Mouse (Mus musculus): ENCODE data around the gene G0s2.
"Not testable (repeated sequence)": the region's sequence is repeated elsewhere in the genome, so short reads cannot be mapped to it uniquely, and the experiment has no call there.

G0s2 gene

GRCm38 (mm10) chr1:193285766-193286325 is 12.8 kb upstream of the G0s2 start:
- DNase-seq, result peak; percentile 69

- DNase-seq, result no peak
These were observed 11.3 kb upstream of the G0s2 start for GRCm38 (mm10) chr1:193284228-193284779.

DNA sequence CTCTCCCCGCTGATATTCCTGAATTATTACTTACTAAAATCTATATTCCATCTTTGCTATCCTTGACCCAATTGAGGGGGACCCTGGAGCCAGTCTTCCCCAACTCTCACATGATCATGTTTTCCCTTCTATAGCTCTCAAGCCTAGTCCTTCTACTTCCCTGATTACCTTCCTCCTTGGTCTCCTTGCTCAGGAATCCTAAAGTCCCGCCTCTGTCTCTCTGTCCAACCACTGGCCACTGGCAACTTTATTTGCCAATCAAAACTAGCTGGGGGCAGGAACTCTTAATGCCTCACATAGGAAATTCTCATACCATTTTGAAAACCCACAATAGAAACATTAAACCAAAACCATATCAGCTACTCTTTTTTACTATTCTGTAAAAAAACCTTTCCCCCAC is 8.3 kb upstream of the G0s2 start:
- DNase-seq, result no peak

DNA sequence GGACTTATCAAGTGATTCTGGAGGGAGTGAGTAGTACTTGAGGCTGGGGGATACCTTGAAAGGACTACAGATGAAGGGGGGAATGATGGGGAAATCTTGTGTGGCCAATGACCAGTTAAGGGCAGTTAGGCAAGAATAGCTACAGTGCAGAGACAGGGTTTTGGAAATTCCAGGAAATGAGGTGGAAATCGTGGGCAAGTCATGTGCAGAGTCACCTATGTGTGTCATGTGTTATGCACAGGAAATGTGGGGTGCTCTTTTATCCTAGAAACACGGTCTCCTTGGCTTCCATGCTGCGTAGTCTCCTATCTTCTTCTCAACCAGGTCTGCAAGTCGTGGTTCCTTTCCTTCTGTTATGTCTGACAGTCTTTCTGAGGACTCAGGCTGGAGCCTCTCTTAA is 6.5 kb upstream of the G0s2 start:
- DNase-seq, result no peak

DNA sequence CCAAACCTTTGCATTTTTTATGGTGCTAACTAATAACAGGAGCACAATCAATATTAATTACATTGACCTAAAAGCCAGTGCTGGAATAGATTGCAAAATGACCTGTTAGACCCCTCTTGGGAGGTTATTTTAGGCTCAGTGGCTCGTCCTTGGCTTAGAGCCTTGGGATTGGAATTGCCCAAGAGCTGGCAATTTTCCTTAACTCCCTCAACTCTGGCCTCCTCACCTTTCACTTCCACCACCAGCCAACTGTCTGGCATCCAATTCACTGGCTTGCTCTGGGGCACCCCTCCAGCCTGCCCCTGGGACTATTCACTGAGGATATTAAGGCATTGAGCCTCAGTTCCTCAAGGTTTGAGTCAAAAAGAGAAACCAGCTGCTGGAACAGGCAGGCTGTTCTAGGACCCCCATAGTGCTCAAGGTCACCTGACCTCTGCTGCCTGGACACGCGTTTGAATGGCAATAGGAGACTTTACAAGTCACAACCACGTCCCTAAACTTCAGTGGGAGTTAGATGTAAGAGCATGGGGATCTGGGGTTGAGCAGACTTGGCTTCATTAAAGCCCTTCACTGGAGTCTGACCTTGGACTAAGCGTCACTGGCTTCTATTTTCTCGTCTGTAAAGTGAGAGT is 5.5 kb upstream of the G0s2 start:
- peak; percentile 66 for DNase-seq

- peak; percentile 76 for DNase-seq
These were observed 1.5 kb upstream of the G0s2 start for GRCm38 (mm10) chr1:193274407-193275071.

DNA sequence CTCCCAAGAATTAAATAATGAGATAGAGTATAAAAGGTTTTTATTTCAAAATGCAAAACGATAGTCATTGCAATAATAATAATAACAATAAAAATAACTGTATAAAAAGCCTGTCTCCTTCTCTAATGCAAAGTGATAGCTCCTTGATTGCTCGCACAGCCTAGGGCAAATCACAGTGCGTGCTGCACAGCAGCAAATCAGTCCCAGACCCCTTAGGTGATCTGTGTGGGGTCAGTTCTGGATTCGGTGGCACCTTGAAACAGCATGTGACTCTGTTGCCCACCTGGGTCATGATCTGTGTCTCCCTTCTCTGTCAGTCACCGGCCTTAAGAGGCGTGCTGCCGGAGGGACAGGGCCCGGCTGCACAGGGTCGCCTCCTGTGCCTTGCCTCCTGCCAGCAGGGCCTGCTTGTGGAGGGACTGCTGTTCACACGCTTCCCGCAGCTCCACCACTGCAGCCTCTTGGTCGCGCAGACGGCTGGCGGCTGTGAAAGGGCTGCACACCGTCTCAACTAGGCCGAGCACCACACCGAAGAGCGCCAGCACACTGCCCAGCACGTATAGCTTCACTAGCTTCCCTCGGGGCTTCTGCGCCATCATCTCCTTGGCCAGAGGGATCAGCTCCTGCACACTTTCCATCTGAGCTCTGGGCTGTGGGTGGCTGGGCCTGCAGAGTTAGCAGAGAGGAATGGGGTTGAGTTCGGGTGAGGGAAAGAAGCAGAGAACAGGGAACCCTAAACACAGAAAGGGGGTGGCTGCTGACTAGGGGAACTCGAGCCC is 691 bp downstream of the G0s2 start:
- DNase-seq, result peak; percentile 38

GRCm38 (mm10) chr1:193270965-193271763 is 1.9 kb downstream of the G0s2 start:
- DNase-seq, result peak; percentile 41

- no peak for DNase-seq
These were observed 7.3 kb downstream of the G0s2 start for GRCm38 (mm10) chr1:193265734-193266133.

- DNase-seq, result peak; percentile 43
These were observed 8.9 kb downstream of the G0s2 start, which contains the start of gene Hsd11b1 for GRCm38 (mm10) chr1:193263955-193264598. TSS of gene Hsd11b1 (minus strand) at chr1:193264075.

- peak; percentile 49 for DNase-seq
These were observed 9.8 kb downstream of the G0s2 start for GRCm38 (mm10) chr1:193263026-193263907.

DNA sequence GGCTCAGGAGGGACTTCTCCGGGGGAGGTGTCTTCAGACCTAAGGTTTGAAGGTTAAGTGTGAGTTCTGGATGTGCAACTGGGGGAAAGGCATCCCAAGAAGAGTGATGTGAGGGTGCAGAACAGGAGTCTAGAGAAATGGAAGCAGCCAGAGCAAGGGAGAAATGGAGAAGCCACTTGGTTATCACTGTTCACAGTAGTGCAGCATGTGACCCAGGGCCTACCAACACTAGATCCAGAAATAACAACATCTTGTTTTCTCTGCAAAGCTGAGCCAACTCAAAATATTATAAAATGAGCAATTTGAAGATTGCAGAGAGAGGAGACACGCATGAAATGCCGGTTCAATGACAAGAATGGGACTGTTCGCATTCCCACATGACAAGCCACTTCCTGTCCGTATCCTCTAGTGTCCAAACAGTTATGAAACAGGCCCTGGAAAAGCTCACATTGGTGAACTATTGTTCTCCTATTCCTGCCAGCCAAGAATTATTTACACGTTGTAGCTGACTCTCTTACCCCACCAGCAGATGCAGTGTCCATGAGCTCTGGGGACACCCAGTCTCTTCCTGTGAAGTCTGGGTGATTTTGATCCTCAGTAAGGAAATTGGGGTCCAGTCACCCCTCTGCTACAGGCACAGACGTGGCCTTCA is 11.0 kb downstream of the G0s2 start:
- peak; percentile 86 for DNase-seq

DNA sequence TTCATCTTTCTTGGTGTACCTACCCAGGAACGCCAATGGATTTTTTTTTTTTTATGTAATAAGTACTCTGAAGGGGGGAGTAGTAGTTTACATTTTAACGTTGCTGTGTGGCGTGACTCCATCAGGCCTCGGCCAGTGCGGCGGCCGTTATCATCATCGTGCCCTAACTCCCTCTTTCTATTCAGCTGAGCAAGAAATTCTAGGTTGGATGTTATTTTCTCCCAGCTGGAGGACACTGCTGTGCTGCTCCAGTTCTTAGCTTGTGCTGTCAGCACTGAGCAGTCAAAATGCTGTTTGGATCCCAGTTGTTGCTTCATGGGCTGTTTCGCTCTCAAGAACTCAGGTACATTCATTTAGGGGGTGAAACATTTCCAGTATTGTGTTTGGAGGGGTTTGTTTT is 13.5 kb downstream of the G0s2 start:
- no peak for DNase-seq

GRCm38 (mm10) chr1:193256621-193257098 is 16.4 kb downstream of the G0s2 start:
- DNase-seq, result no peak

DNA sequence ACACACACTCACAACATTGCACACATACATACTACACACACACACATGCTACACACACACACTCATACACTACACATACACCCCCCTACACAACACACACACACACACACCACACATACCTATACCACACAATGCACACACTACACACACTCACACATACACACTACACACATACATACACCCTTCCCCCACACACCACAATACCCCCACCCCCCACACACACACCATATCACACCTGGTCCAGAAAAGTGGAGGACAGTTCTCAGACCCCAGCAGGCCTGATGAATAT is 16.8 kb downstream of the G0s2 start:
- DNase-seq, result no peak

GRCm38 (mm10) chr1:193255488-193256288 is 17.3 kb downstream of the G0s2 start:
- peak; percentile 85 for DNase-seq

DNA sequence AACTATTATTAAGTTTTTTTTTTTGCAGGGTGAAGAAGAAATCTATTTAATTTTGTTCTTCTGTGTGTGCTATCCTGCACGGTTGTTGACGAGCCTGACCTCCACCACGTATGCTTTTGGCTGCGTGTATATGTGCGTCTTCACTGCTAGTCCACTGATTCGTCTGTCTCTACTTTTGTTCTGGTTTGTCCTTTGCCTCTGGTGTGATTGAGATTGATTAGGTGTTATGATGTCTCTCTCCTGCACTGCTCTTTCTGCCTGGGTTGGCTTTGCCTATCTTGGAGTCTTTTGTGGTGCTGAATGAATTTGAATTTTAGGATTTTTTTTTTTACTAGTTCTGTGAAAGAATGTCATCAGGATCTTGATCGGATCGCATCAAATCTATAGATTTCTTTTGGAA is 18.0 kb downstream of the G0s2 start:
- no peak for DNase-seq

DNA sequence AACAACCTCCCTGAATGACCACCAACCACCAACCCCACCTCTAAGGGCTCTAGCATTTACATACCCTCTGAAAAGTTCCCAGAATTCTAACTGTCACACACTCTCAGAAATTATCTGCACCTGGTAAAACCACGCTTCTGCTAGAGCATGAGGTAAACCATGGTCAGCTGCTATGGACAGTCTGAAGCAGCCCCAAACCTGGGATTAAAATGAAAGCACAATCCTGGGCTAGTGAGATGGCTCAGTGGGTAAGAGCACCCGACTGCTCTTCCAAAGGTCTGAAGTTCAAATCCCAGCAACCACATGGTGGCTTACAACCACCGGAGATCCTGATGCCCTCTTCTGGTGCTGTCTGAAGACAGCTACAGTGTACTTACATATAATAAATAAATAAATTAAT is 19.1 kb downstream of the G0s2 start:
- not testable (repeated sequence) for DNase-seq

DNA sequence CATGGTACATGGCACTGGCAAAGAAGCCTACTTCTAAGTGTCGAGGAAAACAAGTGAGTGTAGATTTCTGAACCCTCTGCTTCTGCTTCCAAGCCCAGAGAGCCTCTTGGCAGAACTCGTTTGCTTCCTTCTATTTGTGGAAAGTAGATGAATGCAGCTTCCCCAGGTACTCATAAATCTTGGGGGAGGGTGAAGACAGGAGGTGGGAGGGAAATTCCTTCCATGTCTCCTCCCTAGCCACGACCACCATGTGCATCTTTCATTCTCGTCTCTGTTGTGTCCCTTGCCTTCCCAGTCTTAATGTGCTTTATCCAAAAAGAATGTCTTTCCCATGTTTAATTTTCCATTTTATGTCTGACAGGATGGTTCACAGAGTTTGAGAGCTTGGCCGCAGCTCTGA is 20.4 kb downstream of the G0s2 start:
- DNase-seq, result no peak

All from kidney, adult 9 months (tissue).